Mouse (Mus musculus) heart, embryonic 14.5 days (tissue): Measurements from ENCODE around the gene Smchd1. TPM values are rescaled to one million over a fixed set of nuclear protein-coding genes. Genes with fewer than 3 reads are reported as not detected.

Experiments
- ATAC-seq: fragments of 200-750 bp; cut with Nextera tagmentation; 2 replicates; pipeline ENCODE4 v1.8.0; 2017; ENCODE audit warnings: low read depth, moderate TSS enrichment; ENCODE audit not compliant: insufficient number of reproducible peaks, insufficient read depth, low FRiP score
- H3K27ac ChIP-seq, 2 experiments: fragments of 200-500 bp in 1 of 2; fragments of 300-500 bp in 1 of 2; sonication (generic) in 1 of 2; replicated peaks in 1 of 2; 2 replicates each; pipeline ENCODE4 v1.5.1; 2012 to 2014; ENCODE audit warnings: low read depth in 2 of 2, low read length in 2 of 2, control low read depth in 1 of 2, mild to moderate bottlenecking in 1 of 2, mixed read lengths in 1 of 2; ENCODE audit not compliant: control insufficient read depth in 1 of 2, insufficient read depth in 1 of 2
- H3K27me3 ChIP-seq: fragments of 300-500 bp; sonication (generic); 2 replicates; pipeline ENCODE4 v1.6.1; 2014; ENCODE audit warnings: mild to moderate bottlenecking, low read length, control low read depth; ENCODE audit not compliant: control insufficient read depth, insufficient read depth
- H3K36me3 ChIP-seq: fragments of 300-500 bp; sonication (generic); 2 replicates; pipeline ENCODE4 v1.6.1; 2014; ENCODE audit warnings: mild to moderate bottlenecking, control low read depth, low read length, mixed read lengths; ENCODE audit not compliant: control insufficient read depth, insufficient read depth
- H3K4me1 ChIP-seq, 2 experiments: fragments of 200-500 bp in 1 of 2; fragments of 300-500 bp in 1 of 2; sonication (generic) in 1 of 2; 2 replicates each; pipeline ENCODE4 v1.6.1; 2012 to 2014; ENCODE audit warnings: low read length in 2 of 2, control low read depth in 1 of 2, mixed read lengths in 1 of 2; ENCODE audit not compliant: control insufficient read depth in 2 of 2, insufficient read depth in 2 of 2
- H3K4me2 ChIP-seq: fragments of 300-500 bp; sonication (generic); 2 replicates; pipeline ENCODE4 v1.6.1; 2014; ENCODE audit warnings: mild to moderate bottlenecking, low read length
- H3K4me3 ChIP-seq, 2 experiments: fragments of 200-500 bp in 1 of 2; fragments of 300-500 bp in 1 of 2; sonication (generic) in 1 of 2; 2 replicates each; pipeline ENCODE4 v1.5.1; 2012 to 2014; ENCODE audit warnings: low read length in 2 of 2, mild to moderate bottlenecking in 2 of 2, control low read depth in 1 of 2, low read depth in 1 of 2, moderate library complexity in 1 of 2; ENCODE audit not compliant: control insufficient read depth in 1 of 2, insufficient read depth in 1 of 2
- H3K9ac ChIP-seq: fragments of 300-500 bp; sonication (generic); 2 replicates; pipeline ENCODE4 v1.6.1; 2014; ENCODE audit warnings: mild to moderate bottlenecking, low read length
- H3K9me3 ChIP-seq: fragments of 300-500 bp; sonication (generic); 2 replicates; pipeline ENCODE4 v1.6.1; 2016; ENCODE audit warnings: low read length, control low read depth; ENCODE audit not compliant: control insufficient read depth
- WGBS: fragments of 180-500 bp; shearing (Covaris S2); extraction: QIAGEN DNeasy Blood & Tissue Kit; methylation state at CpG from one replicate; pipeline ENCODE4 v1.1.7; 2014; 5-methylcytosine and 5-hydroxymethylcytosine counted together
- polyA plus RNA-seq: library from polyadenylated mRNA; unstranded; fragments of >200 nt; fragmentation: Nextera tagmentation; extraction: Ambion mirVana; gene quantifications from 2 replicates; pipeline ENCODE4 v1.2.1, GENCODE M21; 2014

Smchd1 gene
- polyA plus RNA-seq, 1 experiment from 2014 or later, result 49.1 TPM

DNA sequence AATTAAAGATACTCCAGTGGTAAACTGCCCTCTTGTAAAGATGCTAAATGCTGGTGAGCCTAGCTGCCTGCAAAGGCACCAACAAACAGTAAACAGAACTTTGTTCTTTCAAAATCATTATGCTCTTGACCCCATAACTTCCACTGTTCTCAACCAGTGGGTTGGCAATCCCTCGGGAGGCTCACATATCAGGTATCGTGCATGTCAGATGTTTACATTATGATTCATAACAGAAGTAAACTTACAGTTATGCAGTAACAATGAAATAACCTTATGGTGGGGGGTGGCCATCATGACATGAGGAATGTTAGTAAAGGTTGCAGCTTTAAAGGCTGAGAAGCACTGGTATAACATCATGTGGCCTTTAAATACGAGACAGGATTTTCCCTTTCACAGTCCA is 119.6 kb downstream of the Smchd1 start:
- no peaks in the 10 kb centered on the region for H3K4me1 ChIP-seq
- H3K4me3 ChIP-seq, result no peak overlapping the region
- no peak overlapping the region for H3K4me2 ChIP-seq
- H3K27me3 ChIP-seq, result no peaks in the 10 kb centered on the region
- H3K27ac ChIP-seq, result no peak overlapping the region
- no peak for ATAC-seq
- H3K36me3 ChIP-seq, result peaks cover 88% of the 10 kb centered on the region
- WGBS, result 80% methylated on average over 3 of the region's 3 CpGs
- H3K9me3 ChIP-seq, result no peaks in the 10 kb centered on the region
- H3K9ac ChIP-seq, result no peak overlapping the region

DNA sequence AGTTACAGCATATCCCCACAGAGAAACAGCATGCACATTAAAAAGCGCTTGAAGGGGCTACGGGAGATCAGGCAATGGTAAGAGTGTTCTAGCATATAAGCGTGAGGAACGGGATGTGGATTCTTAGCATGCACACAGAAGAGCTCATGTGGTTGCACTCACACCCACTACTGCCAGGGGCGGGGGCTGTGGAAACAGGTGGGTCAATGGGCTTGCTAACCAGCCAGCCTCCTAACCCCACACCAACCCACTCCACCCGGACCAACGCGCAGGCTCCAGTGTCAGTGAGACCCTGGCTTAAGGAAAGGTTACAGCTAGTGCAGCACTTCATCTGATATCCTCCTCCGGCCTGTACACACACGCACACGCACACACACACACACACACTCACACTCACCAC is 120.9 kb downstream of the Smchd1 start:
- no peak for ATAC-seq
- H3K4me2 ChIP-seq, result no peak overlapping the region
- WGBS, result 94% methylated on average over 11 of the region's 11 CpGs
- no peak overlapping the region for H3K27ac ChIP-seq
- no peaks in the 10 kb centered on the region for H3K27me3 ChIP-seq
- no peaks in the 10 kb centered on the region for H3K4me1 ChIP-seq
- no peak overlapping the region for H3K4me3 ChIP-seq
- peaks cover 88% of the 10 kb centered on the region for H3K36me3 ChIP-seq
- no peak overlapping the region for H3K9ac ChIP-seq
- H3K9me3 ChIP-seq, result no peaks in the 10 kb centered on the region

DNA sequence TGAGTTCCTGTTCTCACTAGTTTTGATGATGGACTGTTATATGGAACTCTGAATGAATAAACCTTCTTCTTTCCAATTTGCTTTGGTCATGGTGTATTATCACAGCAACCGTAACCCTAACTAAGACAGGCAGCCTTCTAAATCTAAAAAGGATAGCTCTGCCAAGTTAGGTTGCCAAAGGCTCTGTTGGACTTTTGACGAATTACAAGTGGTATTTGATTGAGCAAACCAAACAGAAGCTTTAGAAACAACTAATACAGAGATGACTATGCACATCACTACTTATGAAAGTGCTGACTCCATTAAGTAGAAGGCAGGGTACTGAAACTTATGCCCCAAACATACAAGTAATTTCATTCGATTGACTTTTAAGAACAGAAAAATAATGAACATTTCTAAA is 127.0 kb downstream of the Smchd1 start:
- WGBS, result 94% methylated on average over 3 of the region's 3 CpGs
- ATAC-seq, result no peak
- Histone ChIP-seq H3K4me3 (no peak overlapping the region), H3K9ac (no peak overlapping the region), H3K27me3 (no peaks in the 10 kb centered on the region), H3K36me3 (peaks cover 93% of the 10 kb centered on the region), H3K9me3 (no peaks in the 10 kb centered on the region), H3K4me2 (no peak overlapping the region), H3K27ac (no peak overlapping the region), H3K4me1 (no peaks in the 10 kb centered on the region)

DNA sequence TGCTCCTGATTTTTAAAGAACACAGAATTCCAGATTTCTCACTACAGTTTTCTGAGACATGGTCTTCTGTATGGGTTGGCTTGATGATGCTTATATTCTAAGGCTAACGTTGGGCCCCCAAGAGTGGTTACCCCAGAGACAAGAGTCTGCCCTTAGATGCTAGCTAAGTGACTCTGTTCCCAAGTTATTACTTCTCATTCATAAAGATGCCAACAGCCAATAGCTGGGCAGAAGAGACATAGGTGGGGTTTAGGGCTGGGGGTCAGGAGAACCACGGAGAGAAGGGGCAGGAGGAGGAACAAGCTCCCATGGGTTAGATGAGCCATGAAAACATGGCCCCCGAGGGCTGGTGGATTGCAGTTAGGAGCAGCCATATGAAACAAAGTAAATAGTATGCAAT is 133.1 kb downstream of the Smchd1 start:
- Histone ChIP-seq H3K4me3 (no peak overlapping the region), H3K4me1 (no peaks in the 10 kb centered on the region), H3K4me2 (no peak overlapping the region), H3K36me3 (peaks cover 39% of the 10 kb centered on the region), H3K9ac (no peak overlapping the region), H3K27me3 (no peaks in the 10 kb centered on the region), H3K27ac (no peak overlapping the region), H3K9me3 (no peaks in the 10 kb centered on the region)
- ATAC-seq, result no peak
- WGBS, result 80% methylated on average over 3 of the region's 3 CpGs

DNA sequence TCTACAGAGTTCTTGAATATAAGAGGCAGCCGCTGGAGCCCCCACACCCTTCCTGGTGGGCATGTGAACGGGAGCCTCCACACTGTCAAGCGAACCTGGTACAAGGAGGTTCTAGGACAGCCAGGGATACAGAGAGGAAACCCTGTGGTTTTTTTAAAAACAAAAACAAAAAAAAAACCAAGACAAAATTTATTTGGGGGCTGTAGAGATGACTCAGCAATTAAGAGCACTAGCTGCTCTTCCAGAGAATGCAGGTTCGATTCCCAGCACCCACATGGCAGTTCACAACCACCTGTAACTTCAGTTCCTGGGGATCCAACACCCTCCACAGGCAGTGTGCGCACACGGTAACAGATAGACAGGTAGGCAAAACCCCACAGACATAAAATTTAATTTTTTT is 136.5 kb downstream of the Smchd1 start:
- Histone ChIP-seq H3K36me3 (peaks cover 9% of the 10 kb centered on the region), H3K4me3 (no peak overlapping the region), H3K27me3 (no peaks in the 10 kb centered on the region), H3K27ac (no peak overlapping the region), H3K9ac (no peak overlapping the region), H3K9me3 (no peaks in the 10 kb centered on the region), H3K4me2 (no peak overlapping the region), H3K4me1 (no peaks in the 10 kb centered on the region)
- ATAC-seq, result no peak
- WGBS, result 90% methylated on average over 6 of the region's 6 CpGs

DNA sequence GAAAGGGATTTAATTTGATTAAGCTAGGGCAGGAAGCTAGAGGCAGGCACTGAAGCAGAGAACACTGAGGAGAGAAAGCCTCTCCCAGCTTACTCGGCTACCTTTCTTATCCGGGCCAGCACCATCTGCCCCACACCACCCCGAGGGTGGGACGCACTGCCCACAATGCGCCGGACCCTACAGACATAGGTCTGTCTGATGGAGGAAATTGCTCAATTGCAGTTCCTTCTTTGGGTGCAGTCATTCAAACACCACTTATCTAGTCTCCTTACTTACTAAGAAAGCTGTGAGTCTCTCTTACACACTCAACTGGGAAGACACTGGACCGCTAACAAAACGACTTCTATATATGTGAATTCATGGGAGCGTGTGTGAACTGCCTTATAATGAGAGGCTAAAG is 137.6 kb downstream of the Smchd1 start:
- H3K4me3 ChIP-seq, result no peak overlapping the region
- ATAC-seq, result no peak
- H3K9ac ChIP-seq, result no peak overlapping the region
- no peaks in the 10 kb centered on the region for H3K9me3 ChIP-seq
- no peaks in the 10 kb centered on the region for H3K27me3 ChIP-seq
- H3K4me1 ChIP-seq, result no peaks in the 10 kb centered on the region
- 92% methylated on average over 9 of the region's 9 CpGs for WGBS
- H3K36me3 ChIP-seq, result no peaks in the 10 kb centered on the region
- no peak overlapping the region for H3K4me2 ChIP-seq
- H3K27ac ChIP-seq, result no peak overlapping the region

DNA sequence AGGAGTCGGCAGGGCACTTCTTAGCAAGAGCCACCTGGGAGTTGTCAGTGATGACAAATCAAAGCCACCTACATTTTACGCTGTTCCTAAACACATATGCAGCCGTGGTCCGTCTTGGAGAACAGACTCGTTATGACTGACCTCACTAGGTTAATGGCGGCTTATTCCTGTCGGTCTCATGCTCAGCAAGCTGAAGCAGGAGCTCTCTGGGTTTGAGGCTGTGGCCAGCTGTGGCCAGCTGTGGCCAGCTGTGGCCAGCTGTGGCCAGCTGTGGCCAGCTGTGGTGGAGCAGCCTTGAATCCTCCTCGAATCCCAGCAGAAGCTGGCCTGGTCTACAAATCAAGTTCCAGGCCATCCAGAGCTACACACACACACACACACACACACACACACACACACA is 138.7 kb downstream of the Smchd1 start:
- H3K9ac ChIP-seq, result no peak overlapping the region
- no peaks in the 10 kb centered on the region for H3K9me3 ChIP-seq
- ATAC-seq, result no peak
- no peaks in the 10 kb centered on the region for H3K36me3 ChIP-seq
- H3K27me3 ChIP-seq, result no peaks in the 10 kb centered on the region
- H3K4me1 ChIP-seq, result peaks cover 0 to 5% of the 10 kb centered on the region in 2 experiments; a peak in 1 of 4 replicates
- no peak overlapping the region for H3K4me3 ChIP-seq
- 70% methylated on average over 8 of the region's 8 CpGs for WGBS
- no peak overlapping the region for H3K27ac ChIP-seq
- H3K4me2 ChIP-seq, result no peak overlapping the region

DNA sequence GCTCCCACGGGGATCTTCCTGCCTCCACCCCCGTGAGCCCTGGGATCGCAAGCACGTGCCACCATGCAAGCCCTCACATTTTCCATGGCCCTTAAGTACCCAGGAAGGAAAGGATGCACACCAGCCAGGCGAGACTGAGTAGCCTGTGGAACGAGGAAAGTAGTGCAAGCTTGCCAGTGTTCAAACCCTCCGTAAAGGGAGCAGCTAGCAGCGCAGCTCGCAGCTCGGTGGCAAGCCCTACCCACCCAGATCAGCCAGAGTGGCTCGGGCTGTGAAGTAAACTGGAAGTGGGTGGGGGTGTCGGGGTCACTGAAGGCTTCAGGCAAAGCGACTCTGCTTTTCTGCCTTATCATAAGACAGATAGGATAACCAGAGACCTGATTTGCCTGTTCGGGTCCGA is 142.8 kb downstream of the Smchd1 start:
- WGBS, result 21% methylated on average over 15 of the region's 15 CpGs

More for the DNA sequence above, 142.8 kb downstream of the Smchd1 start:
- H3K4me3 ChIP-seq, result peak overlapping the region; percentile 7 to 14; a peak in 2 of 4 replicates
- no peak overlapping the region for H3K27ac ChIP-seq
- peak overlapping the region; percentile 58 for H3K4me2 ChIP-seq
- ATAC-seq, result no peak
- peak overlapping the region; percentile 57 for H3K9ac ChIP-seq
- H3K36me3 ChIP-seq, result no peaks in the 10 kb centered on the region
- no peaks in the 10 kb centered on the region for H3K9me3 ChIP-seq
- H3K27me3 ChIP-seq, result no peaks in the 10 kb centered on the region
- peaks cover 0 to 5% of the 10 kb centered on the region in 2 experiments; a peak in 1 of 4 replicates for H3K4me1 ChIP-seq
